Mouse (Mus musculus) CD4-positive helper T cell, adult 2 months (primary cell): ENCODE data around the gene Map3k12.

Source experiments
- DNase-seq: peaks from one replicate; pipeline ENCODE4 v3.0.0-alpha.2; 2012; ENCODE audit warnings: low read depth, missing footprints, low spot score

Gene Map3k12

GRCm38 (mm10) chr15:102519211-102520141, 2.6 kb upstream of the Map3k12 start:
- no peak for DNase-seq

DNA sequence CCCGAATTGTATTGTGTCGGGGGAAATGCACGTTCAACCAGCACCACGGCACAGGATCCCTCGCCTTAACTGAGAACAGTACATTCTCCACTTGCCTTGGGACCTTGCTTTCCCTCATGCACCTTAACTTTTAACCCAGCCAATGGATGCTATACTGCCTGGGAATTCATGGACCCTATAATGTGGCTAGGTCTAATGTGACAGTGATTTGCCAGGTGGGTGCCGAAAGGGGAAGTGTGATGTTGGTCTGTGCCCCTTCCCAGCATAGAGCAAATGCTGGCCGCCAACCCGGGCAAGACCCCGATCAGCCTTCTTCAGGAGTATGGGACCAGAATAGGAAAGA, 2.0 kb upstream of the Map3k12 start:
- DNase-seq, result no peak

DNA sequence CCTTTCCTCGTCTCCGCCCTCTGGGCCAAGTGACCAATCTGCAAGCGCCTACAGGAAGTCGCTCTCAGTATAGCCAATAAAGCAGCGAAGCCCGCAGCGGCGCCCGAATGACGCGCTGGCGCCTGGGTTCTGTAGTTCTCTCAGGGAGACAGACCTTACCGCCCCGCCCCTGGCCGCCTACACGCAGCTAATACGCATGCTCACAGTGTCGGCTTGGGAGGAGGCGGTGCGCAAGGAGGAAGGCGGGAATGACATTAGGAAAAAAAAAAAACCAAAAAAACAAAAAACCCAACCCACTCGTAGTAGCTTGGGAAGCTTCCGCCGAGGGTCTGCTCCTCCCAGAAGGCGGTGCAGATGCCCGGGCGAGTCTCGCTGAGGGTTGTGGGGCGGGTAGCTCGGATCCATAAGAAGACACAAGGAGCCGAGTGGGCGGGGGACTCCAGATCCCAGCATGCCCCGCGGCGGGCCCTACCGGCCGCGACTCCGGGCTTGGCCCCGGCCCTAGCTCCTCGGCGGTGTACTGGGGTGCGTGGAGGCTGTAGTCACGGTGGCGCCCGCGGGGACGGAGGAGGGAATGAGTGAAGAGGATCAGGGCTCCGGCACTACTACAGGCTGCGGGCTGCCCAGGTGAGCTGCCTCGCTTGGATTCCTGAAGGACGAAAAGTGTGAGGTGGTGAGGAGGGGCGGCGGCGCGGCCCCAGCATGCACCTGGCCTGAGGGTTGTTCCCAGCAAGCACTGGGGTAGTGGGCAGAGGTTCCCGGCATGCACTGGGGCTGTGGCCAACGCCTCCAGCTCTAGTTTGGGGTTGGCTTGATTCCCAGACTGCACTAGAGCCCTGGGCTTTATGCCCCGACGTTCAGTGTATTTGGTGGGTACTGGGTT, 1.4 kb upstream of the Map3k12 start, which contains the start of gene Tarbp2:
Gene Tarbp2 (plus strand): TSS at position 217 of the 883 bp plus-strand sequence.
- peak; percentile 100 for DNase-seq

DNA sequence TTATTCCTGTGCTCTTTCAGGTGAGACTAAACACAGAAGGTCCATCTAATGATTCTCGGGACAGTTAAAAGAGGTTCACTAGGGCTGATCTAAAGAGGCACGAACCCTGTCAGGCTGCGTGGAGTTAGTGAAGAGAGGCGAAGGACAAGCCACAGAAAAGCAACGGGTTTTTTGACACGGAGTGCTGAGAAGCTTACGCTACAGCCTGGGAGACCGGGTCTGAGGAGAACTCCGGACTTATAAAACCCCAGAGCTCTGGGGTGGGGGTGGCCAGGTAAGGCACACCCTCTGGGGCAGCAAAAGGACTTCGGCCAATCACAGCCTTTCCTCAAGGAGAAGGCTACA, 739 bp upstream of the Map3k12 start:
- DNase-seq, result no peak

DNA sequence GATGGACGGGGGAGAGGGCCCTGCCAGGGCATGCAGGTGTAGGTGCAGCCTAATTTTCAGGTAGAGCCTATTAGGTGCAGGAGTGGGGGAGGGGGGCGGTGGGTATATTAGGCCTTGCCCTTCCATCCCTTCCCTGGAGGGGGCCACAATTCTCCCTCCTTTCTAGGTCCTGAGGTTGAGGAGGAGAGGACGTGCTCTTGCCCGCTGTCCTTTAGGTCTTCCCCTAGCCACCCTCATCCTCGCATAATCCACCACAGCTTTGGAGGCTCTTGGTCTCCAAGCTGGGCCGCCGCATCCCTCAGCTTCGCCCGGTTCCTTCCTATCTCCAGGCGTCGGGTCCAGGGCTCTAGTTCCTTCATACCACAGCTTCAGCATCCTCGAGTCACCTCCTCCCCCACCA, 571 bp downstream of the Map3k12 start:
- no peak for DNase-seq

- DNase-seq, result no peak
Observed at GRCm38 (mm10) chr15:102515791-102516190, 1.1 kb downstream of the Map3k12 start.

- no peak for DNase-seq
Observed at GRCm38 (mm10) chr15:102515261-102515660, 1.6 kb downstream of the Map3k12 start.

GRCm38 (mm10) chr15:102513004-102513403, 3.9 kb downstream of the Map3k12 start:
- DNase-seq, result no peak

DNA sequence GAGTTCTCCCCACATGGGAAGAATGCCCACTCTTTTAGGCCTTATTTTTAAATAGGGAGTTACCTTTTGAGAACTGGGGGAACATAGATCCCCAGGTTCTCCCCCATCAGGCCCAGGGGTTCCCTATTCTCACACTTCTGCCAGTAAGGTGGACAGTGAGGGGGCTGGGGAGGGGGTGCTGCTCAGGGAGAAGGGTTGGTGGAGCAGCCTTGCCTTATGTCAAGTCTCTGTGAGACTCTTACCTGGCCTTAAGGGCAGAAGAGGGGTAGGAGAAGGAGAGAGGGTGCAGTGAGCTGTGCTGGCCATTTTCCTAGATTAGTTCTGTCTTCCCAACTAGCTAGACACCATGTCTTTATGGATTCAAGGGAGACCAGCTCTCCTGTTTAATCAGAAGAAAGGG, 4.4 kb downstream of the Map3k12 start:
- DNase-seq, result no peak

GRCm38 (mm10) chr15:102512010-102512409, 4.9 kb downstream of the Map3k12 start:
- DNase-seq, result no peak

DNA sequence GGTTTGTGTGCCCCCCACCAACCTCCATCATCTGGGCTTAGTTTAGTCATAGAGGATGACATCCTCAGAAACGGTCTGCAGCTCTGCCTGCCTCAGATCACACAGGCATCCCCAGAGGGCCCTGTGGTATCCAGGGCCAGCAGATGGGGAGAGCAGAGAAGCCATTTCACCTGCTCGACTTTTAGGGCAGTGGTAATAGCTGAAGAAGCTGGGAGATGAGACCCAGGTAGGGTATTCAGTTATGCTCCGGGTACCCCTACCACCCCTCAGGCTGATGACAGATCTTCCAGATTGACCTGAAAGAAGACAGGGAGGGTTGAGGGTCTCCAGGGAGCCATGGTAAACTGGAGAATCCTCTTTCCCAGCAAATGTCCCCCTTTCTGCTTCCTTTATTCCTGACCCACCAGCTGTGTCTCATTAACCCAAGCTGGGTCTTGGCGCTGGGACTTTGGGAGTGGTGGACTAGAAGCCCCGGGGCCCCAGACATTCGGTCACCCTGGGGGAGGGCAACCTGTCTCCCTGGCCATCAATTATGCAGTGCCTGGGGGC, 5.5 kb downstream of the Map3k12 start:
- no peak for DNase-seq

- DNase-seq, result peak; percentile 76
Observed at GRCm38 (mm10) chr15:102510590-102511284, 6.1 kb downstream of the Map3k12 start.

DNA sequence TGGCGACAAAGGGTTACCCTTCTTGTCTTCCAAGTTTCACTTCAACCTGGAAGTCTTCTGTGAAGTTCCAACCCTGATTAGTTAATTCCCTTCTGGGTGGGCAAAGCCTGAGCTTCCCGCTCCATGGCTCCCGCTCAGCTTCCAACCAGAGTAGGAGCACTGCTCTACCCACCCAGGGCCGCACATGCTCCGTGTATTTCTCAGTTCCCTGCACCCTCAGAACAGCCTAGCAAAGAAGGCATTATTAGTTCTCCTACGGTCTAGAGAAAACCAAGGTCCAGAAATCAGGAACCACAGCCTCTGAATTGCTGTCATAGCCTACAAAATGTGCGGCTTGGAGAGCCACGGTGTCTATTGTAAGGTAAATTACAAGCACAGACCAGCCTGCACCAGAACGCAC, 6.8 kb downstream of the Map3k12 start:
- no peak for DNase-seq

GRCm38 (mm10) chr15:102508336-102508735, 8.5 kb downstream of the Map3k12 start:
- no peak for DNase-seq

DNA sequence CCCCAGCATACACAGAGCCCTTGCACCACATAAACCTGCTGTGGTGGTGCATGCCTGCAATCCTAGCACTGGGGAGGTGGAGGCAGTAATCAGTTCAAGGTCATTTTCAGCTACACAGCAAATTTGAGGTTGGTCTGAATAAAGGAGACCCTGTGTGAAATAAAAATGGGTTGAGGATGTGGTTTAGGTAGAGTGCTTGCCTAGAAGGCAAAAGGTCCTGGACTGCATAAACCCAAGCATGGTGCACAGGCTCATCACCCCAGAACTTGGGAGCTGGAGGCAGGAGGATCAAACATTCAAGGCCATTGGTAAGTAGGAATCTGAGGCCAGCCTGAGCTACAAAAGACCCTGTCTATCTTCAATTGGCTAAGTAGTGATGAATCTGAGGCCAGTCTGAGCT, 9.3 kb downstream of the Map3k12 start:
- DNase-seq, result no peak

- DNase-seq, result no peak
Observed at GRCm38 (mm10) chr15:102506864-102507263, 10.0 kb downstream of the Map3k12 start.

DNA sequence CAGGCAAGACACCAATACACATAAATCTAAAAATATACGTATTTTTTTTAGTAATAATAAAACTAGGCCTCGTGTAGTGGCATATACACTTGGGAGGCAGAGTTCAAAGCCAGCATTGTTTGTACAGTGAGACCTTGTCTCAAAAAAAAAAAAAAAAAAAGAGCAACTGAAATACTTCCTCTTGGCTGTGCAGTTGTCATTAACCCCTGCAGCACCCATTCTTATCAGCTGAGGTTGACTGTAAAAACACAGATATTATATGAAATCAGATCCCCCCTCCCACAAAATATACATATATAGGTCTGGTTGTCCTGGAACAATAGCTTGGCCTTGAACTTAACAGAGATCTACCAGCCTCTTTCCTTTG, 10.4 kb downstream of the Map3k12 start:
- no peak for DNase-seq

DNA sequence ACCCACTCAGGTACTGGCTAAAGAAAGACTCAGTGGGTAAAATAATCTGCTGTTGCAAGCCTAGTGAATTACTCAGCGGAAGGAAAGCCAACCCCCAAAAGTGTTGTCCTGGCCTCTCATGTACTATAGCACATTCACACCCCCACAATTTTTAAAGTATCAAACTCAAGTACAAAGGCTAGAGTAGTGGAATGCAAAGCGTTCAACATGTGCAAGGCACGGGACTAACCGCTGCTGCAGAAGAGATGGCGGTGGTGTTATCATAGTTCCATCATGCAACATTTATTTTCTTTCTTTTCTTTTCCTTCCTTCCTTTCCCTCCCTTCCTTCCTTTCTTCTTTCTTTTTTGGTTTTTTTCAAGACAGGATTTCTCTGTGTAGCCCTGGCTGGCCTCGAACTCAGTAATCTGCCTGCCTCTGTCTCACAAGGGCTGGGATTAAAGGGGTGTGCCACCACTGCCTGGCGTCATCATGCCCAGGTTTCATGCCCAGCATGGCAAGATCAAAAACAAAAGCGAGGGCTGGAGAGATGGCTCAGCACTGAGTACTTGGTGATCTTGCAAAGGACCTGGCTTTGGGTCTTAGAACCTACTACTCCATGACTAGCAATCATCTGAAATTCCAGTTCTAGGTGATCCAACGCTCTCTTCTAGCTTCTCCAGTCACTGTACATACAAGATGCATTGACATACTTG, 10.9 kb downstream of the Map3k12 start:
- no peak for DNase-seq

GRCm38 (mm10) chr15:102505073-102505769, 11.6 kb downstream of the Map3k12 start:
- no peak for DNase-seq

- no peak for DNase-seq
Observed at GRCm38 (mm10) chr15:102503924-102504782, 12.7 kb downstream of the Map3k12 start.
